Mouse (Mus musculus) erythroblast, embryonic 14.5 days (primary cell): ENCODE results near the gene Pld6. TPM values are rescaled to one million over a fixed set of nuclear protein-coding genes. Genes with fewer than 3 reads are reported as not detected.
A peak's percentile ranks its signal among the peaks of the same experiment; 100 is the strongest.

ENCODE experiments used
- H3K27me3 ChIP-seq: 2 replicates; pipeline ENCODE4 v1.6.1; 2012; ENCODE audit warnings: inconsistent platforms; ENCODE audit not compliant: control insufficient read depth
- H3K36me3 ChIP-seq: 2 replicates; pipeline ENCODE4 v1.6.1; 2012; ENCODE audit warnings: mild to moderate bottlenecking, inconsistent platforms; ENCODE audit not compliant: control insufficient read depth
- H3K4me1 ChIP-seq: 2 replicates; pipeline ENCODE4 v1.6.1; 2012; ENCODE audit warnings: inconsistent platforms; ENCODE audit not compliant: control insufficient read depth
- H3K4me3 ChIP-seq: replicated peaks from 2 replicates; pipeline ENCODE3; 2012; ENCODE audit warnings: moderate library complexity, mild to moderate bottlenecking, inconsistent platforms
- H3K9me3 ChIP-seq: 2 replicates; pipeline ENCODE4 v1.6.1; 2012; ENCODE audit warnings: low read length, inconsistent platforms, mixed read lengths; ENCODE audit not compliant: control insufficient read depth
- GATA1 ChIP-seq: IDR thresholded peaks from 2 replicates; pipeline ENCODE4 v1.6.1; 2012; ENCODE audit warnings: low read length, inconsistent platforms, mixed read lengths
- TAL1 ChIP-seq: IDR thresholded peaks from 3 replicates; pipeline ENCODE4 v1.6.1; 2012; ENCODE audit warnings: low read length, inconsistent platforms, mixed read lengths
- polyA plus RNA-seq: library from polyadenylated mRNA; stranded (reverse); fragments of >175 nt; gene quantifications from 2 replicates; pipeline ENCODE4 v1.2.3, GENCODE M21; 2012

Gene Pld6
- polyA plus RNA-seq, 1 experiment = not detected

GRCm38 (mm10) chr11:59809670-59810474 lies 22.4 kb upstream of the Pld6 start, which contains the start of gene Flcn:
Gene Flcn (minus strand): TSS chr11:59810016.
- Histone ChIP-seq H3K4me1 (peaks cover 28% of the 10 kb centered on the region), H3K27me3 (no peaks in the 10 kb centered on the region), H3K9me3 (no peaks in the 10 kb centered on the region), H3K4me3 (peak within 1 kb of the TSS; percentile 82), H3K36me3 (peaks cover 32% of the 10 kb centered on the region)
- TF ChIP-seq TAL1 (no peak), GATA1 (no peak)

- H3K4me3 ChIP-seq = peak overlapping the region; percentile 82
- H3K4me1 ChIP-seq = peaks cover 28% of the 10 kb centered on the region
- no peaks in the 10 kb centered on the region for H3K9me3 ChIP-seq
- peaks cover 34% of the 10 kb centered on the region for H3K36me3 ChIP-seq
- TF ChIP-seq TAL1 (no peak), GATA1 (no peak)
- no peaks in the 10 kb centered on the region for H3K27me3 ChIP-seq
Observed at GRCm38 (mm10) chr11:59809071-59809669, 21.7 kb upstream of the Pld6 start.

DNA sequence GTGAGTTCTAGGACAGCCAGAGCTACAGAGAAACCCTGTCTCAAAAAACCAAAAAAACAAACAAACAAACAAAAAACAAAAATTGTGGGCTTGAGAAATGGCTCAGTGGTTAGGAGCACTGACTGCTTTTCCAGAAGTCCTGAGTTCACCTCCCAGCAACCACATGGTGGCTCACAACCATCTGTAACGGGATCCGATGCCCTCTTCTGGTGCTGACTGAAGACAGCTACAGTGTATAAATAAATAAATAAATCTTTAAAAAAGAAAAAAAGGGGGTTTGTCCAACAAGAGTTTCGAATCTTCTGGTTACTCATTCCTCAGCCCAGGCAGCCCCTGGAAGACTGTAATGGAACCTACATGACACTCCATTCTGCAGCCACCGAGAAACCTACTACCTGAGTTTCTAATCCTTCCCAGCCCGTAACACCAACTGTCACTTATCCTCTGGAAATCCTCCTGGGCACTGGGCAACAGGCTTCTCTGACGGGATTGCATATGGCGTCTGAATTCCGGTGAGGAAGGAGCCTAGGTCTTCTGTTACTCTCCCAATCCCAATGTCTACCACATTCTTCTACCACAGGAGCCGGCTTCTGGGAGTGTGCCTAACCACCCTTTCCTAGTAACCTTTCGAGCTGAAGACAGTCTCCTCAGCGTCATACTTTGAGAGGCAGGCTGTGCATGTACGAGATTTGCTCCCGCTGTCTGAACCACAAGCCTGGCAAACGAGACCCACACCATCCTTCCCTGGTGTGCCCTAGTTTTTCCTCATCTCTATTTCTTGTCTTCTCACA lies 20.9 kb upstream of the Pld6 start:
- H3K4me3 ChIP-seq = peak overlapping the region; percentile 82
- TF ChIP-seq GATA1 (no peak), TAL1 (no peak)
- no peaks in the 10 kb centered on the region for H3K9me3 ChIP-seq
- H3K4me1 ChIP-seq = peaks cover 28% of the 10 kb centered on the region
- peaks cover 42% of the 10 kb centered on the region for H3K36me3 ChIP-seq
- H3K27me3 ChIP-seq = no peaks in the 10 kb centered on the region

DNA sequence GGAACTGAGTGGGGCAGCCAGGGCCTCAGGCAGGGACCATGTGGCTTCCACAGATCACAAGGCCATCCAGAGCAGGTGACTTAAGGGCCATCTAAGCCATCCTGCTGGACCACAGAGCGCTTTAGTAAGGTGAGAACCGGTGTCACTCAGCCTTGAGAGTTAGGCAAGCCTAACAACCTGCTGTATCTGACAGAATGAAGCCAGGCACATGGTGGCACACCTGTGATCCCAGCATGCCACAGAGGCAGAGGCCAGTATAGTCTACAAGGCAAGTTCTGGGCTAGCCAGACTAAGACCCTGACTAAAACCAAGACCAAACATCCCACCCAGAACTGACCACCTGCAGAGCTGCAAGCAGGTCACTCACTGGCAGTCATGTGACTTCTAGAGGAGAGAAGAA lies 18.2 kb upstream of the Pld6 start:
- no peak overlapping the region for H3K4me3 ChIP-seq
- peaks cover 17% of the 10 kb centered on the region for H3K4me1 ChIP-seq

GRCm38 (mm10) chr11:59805256-59805655 lies 17.8 kb upstream of the Pld6 start:
- Histone ChIP-seq H3K4me3 (no peak overlapping the region), H3K36me3 (peaks cover 72% of the 10 kb centered on the region), H3K9me3 (no peaks in the 10 kb centered on the region), H3K27me3 (no peaks in the 10 kb centered on the region), H3K4me1 (peaks cover 16% of the 10 kb centered on the region)
- no peak for TF ChIP-seq GATA1
- TF ChIP-seq TAL1 = no peak

More for the DNA sequence above, 18.2 kb upstream of the Pld6 start:
- H3K9me3 ChIP-seq = no peaks in the 10 kb centered on the region
- no peaks in the 10 kb centered on the region for H3K27me3 ChIP-seq
- TF ChIP-seq TAL1 (no peak), GATA1 (no peak)
- H3K36me3 ChIP-seq = peaks cover 68% of the 10 kb centered on the region

- TF ChIP-seq GATA1 (no peak), TAL1 (no peak)
- H3K27me3 ChIP-seq = no peaks in the 10 kb centered on the region
- no peaks in the 10 kb centered on the region for H3K9me3 ChIP-seq
- no peak overlapping the region for H3K4me3 ChIP-seq
- peaks cover 14% of the 10 kb centered on the region for H3K4me1 ChIP-seq
- peaks cover 79% of the 10 kb centered on the region for H3K36me3 ChIP-seq
Observed at GRCm38 (mm10) chr11:59804409-59805110, 17.1 kb upstream of the Pld6 start.

GRCm38 (mm10) chr11:59803516-59803915 lies 16.1 kb upstream of the Pld6 start:
- Histone ChIP-seq H3K9me3 (no peaks in the 10 kb centered on the region), H3K4me3 (no peak overlapping the region), H3K36me3 (peaks cover 90% of the 10 kb centered on the region), H3K27me3 (no peaks in the 10 kb centered on the region), H3K4me1 (peaks cover 4% of the 10 kb centered on the region)
- TF ChIP-seq TAL1 (no peak), GATA1 (no peak)

DNA sequence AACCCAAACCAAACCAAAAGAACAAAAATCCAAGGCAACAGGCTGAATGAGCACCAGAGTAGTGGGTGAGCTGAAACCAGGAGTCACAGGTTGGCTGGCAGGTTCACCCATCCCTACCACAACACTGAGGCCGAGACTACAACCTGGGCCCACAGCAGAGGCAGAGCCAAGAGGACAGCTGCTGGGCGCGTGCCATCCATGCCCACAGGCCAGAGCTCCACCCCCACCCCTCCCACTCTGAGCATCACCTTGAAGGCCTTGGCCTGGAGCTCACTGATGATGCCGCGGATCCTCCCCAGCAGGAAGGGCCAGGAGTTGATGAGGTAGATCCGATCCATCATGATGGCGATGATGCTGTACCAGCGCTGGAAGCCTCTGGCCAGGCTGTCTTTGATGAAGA lies 14.4 kb upstream of the Pld6 start:
- Histone ChIP-seq H3K9me3 (no peaks in the 10 kb centered on the region), H3K36me3 (peaks cover 96% of the 10 kb centered on the region), H3K4me1 (peaks cover 1% of the 10 kb centered on the region; the same call in 1 of the 2 replicates), H3K27me3 (no peaks in the 10 kb centered on the region), H3K4me3 (no peak overlapping the region)
- TF ChIP-seq TAL1 (no peak), GATA1 (no peak)
